Mouse (Mus musculus): ENCODE data around the gene Maea.

DNA sequence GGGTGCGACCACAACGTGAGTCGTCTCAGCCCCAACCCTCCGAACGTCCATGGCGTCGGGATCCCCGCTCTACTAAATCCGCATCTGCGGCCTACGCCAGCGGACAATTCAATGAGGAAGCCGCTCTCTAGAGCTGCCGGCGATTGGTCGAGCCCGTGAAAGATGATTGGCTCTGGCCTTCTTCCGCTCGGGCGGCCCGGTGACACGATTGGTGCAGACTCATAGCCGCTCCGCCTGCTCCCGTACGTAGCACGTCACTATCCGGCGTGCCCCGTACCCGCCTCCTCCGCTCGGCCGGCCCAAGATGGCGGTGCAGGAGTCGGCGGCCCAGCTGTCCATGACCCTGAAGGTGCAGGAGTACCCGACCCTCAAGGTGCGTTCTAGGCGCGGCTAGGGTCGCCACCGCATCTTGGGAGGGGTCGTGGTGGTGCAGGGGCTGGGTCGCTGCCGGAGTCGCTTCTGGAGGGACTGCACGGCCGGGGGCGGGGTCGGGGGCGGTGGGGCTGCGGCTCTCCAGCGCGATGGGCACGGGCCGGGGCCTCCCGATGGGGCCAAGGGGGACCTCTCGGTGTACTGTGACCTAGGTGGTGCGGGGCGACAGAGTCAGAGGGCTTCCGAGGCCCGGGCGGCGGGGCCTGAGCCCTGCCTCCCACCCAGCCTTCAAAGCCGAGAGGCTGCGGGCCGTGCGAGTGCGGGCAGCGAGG, at the start of gene Maea:
- TF ChIP-seq CTCF (IDR thresholded peaks at IDR 0.05; ENCODE audit: borderline replicate concordance, extremely low read depth, insufficient read depth, insufficient read length) (no peak), POLR2A (IDR thresholded peaks at IDR 0.05; ENCODE audit: borderline replicate concordance, extremely low read depth, insufficient read depth, insufficient read length, poor library complexity, severe bottlenecking) (peak; percentile 68; the same call in 1 of the 2 replicates)

All from brain, embryonic 14.5 days (tissue).